Mouse (Mus musculus) lung, embryonic 14.5 days (tissue): ENCODE measurements around the gene Neil1. TPM values are rescaled to one million over a fixed set of nuclear protein-coding genes. Genes with fewer than 3 reads are reported as not detected.

Experiments
- ATAC-seq: fragments of 200-750 bp; cut with Nextera tagmentation; 2 replicates; pipeline ENCODE4 v1.8.0; 2017; ENCODE audit warnings: mild to moderate bottlenecking, moderate TSS enrichment, moderate library complexity; ENCODE audit not compliant: insufficient read depth
- DNase-seq: peaks from one replicate; pipeline ENCODE4 v3.0.0-alpha.2; 2015
- H3K27ac ChIP-seq: fragments of 300-500 bp; sonication (generic); 2 replicates; pipeline ENCODE4 v1.5.1; 2014; ENCODE audit warnings: low read depth, mild to moderate bottlenecking, moderate library complexity
- H3K27me3 ChIP-seq: fragments of 300-500 bp; sonication (generic); 2 replicates; pipeline ENCODE4 v1.6.1; 2014; ENCODE audit warnings: low read length, control low read depth; ENCODE audit not compliant: insufficient read depth
- H3K36me3 ChIP-seq: fragments of 300-500 bp; sonication (generic); 2 replicates; pipeline ENCODE4 v1.6.1; 2014; ENCODE audit warnings: control low read depth; ENCODE audit not compliant: insufficient read depth
- H3K4me1 ChIP-seq: fragments of 300-500 bp; sonication (generic); 2 replicates; pipeline ENCODE4 v1.6.1; 2014; ENCODE audit warnings: antibody characterized with exemption, control low read depth; ENCODE audit not compliant: insufficient read depth
- H3K4me2 ChIP-seq: fragments of 300-500 bp; sonication (generic); 2 replicates; pipeline ENCODE4 v1.6.1; 2014; ENCODE audit warnings: mild to moderate bottlenecking
- H3K4me3 ChIP-seq: fragments of 300-500 bp; sonication (generic); 2 replicates; pipeline ENCODE4 v1.5.1; 2014; ENCODE audit warnings: low read depth, low read length
- H3K9ac ChIP-seq: fragments of 300-500 bp; sonication (generic); 2 replicates; pipeline ENCODE4 v1.6.1; 2014
- H3K9me3 ChIP-seq: fragments of 300-500 bp; sonication (generic); 2 replicates; pipeline ENCODE4 v1.6.1; 2016; ENCODE audit warnings: low read depth, low read length, control low read depth
- CTCF ChIP-seq: IDR thresholded peaks from 2 replicates; pipeline ENCODE4 v1.5.1; 2016; ENCODE audit warnings: antibody characterized with exemption, low read depth
- WGBS: fragments of 180-500 bp; shearing (Covaris S2); extraction: QIAGEN DNeasy Blood & Tissue Kit; methylation state at CpG from one replicate; pipeline ENCODE4 v1.1.7; 2014; 5-methylcytosine and 5-hydroxymethylcytosine counted together
- polyA plus RNA-seq: library from polyadenylated mRNA; unstranded; fragments of >200 nt; fragmentation: Nextera tagmentation; extraction: Ambion mirVana; gene quantifications from 2 replicates; pipeline ENCODE4 v1.2.1, GENCODE M21; 2014

Neil1 gene
- polyA plus RNA-seq, 1 experiment from 2014 or later, result 5.9 TPM

GRCm38 (mm10) chr9:57117261-57117755 is 30.8 kb downstream of the Neil1 start:
- Histone ChIP-seq H3K4me1 (no peaks in the 10 kb centered on the region), H3K27ac (no peak overlapping the region), H3K36me3 (peaks cover 89% of the 10 kb centered on the region), H3K4me2 (no peak overlapping the region), H3K27me3 (no peaks in the 10 kb centered on the region), H3K9me3 (no peaks in the 10 kb centered on the region), H3K4me3 (no peak overlapping the region), H3K9ac (no peak overlapping the region)
- WGBS, result 90% methylated on average over 13 of the region's 13 CpGs
- no peak for TF ChIP-seq CTCF
- DNase-seq (no peak), ATAC-seq (no peak)

Other genes starting within 250 kb of the Neil1 start
- gene Snx33, start 219.9 kb downstream of the Neil1 start, polyA plus RNA-seq, result 7.8 and 9.5 TPM in 2 replicates
- gene Imp3, start 210.8 kb downstream of the Neil1 start, polyA plus RNA-seq, result 69.6 and 75.1 TPM in 2 replicates
- 23.2 and 24.2 TPM in 2 replicates for gene Snupn, start 197.4 kb downstream of the Neil1 start, polyA plus RNA-seq
- 39.5 and 40.9 TPM in 2 replicates for gene Ptpn9, start 153.4 kb downstream of the Neil1 start, polyA plus RNA-seq
- gene Sin3a, start 76.3 kb downstream of the Neil1 start, polyA plus RNA-seq, result 49.2 and 52.1 TPM in 2 replicates
- gene Man2c1, start 17.6 kb downstream of the Neil1 start, polyA plus RNA-seq, result 44.2 and 45.2 TPM in 2 replicates
- 78.5 and 79.2 TPM in 2 replicates for gene Commd4, start 10.0 kb upstream of the Neil1 start, polyA plus RNA-seq
- not detected in 2 replicates for gene Trcg1, start 88.3 kb upstream of the Neil1 start, polyA plus RNA-seq
- 25.6 and 26.3 TPM in 2 replicates for gene 1700017B05Rik, start 114.3 kb upstream of the Neil1 start, polyA plus RNA-seq